Mouse (Mus musculus) cerebral cortex, adult 2 months (tissue): Measurements from ENCODE around the gene Ikbke.

Source experiments
- WGBS: fragments of 180-500 bp; shearing (Covaris S2); methylation state at CpG from one replicate; pipeline ENCODE4 v1.1.7; 2018; 5-methylcytosine and 5-hydroxymethylcytosine counted together

Gene Ikbke

DNA sequence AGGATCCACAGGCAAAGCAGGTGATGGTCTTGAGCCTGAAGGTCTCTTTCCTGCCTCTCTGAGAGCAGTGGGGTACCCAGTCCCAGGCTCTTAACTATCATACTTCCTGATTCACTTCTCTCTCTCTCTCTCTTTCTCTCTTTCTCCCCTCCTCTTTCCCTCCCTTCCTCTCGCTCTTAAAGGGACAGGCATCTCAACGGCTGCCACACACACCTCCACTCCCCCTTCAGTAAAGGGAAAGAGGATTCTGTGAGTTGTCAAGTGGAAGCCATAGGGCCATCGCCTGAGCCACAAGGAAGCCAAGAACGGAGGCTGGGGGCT, at the start of gene Ikbke:
Ikbke (minus strand) TSS at position 151 of the 321 bp plus-strand sequence.
- 50% methylated on average over 4 of the region's 4 CpGs for WGBS

DNA sequence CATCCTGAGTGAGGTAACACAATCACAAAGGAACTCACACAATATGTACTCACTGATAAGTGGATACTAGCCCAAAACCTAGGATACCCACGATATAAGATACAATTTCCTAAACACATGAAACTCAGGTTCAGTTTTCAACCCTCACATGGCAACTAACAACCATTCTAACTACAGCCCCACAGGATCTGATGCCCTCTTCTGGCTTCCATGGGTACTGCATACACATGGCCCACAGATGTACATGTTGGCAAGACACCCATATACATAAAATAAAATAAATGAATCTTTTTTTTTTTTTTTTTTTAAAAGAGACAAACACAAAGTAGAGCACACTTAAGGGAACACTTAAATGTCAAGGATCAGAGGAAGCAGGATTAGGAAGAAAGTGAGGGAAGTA, 49.7 kb upstream of the Ikbke start:
- WGBS = 100% methylated on average over 1 of the region's 1 CpGs

DNA sequence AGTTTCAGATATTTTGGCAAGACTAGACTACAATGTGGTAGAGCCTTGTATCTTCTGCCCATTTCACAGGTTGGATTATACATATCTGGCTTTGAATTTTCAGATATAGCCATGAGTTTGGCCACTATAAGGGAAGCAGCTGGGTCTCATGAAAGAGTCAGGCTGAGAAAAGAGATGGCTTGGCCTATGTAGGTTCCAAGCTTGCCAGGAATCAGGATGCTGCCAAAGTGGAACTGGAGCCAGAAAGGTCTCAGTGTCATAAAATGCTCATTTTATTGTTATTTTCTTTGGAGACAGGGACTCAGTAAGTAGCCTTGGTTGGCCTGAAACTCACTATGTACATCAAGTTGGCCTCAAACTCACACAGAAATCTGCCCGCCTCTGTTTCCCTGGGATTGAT, 47.8 kb upstream of the Ikbke start:
- 97% methylated on average over 1 of the region's 1 CpGs for WGBS

DNA sequence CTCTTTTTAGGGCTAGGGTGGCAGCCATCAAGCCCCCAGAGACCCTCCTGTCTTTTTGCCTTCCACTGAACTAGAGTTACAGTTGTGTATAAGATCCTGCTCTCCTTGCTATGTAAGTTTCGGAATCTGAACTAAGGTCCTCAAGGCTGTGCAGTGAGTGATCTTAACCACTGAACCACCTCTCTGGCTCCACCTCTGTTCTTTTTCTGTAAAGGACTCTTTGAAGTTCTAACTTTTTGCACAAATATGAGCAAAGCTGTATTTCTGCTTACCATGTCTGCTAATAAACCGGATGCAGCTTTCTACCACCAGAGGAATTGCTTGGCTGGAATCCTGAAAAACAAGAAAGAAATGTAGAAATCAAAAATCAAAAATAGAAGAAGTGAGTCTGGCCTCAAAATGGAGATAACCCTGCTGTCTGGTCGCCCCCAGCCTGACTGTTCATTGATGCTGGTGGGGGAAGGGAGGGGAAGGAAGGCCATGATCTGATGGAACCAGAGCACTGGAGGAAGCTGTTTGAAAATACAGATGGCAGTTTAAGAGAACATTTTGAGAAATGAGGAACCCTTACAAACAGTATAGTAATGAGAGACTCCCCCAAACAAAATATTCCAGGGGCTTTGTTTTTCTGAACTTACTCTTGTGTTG, 45.5 kb upstream of the Ikbke start:
- WGBS = 89% methylated on average over 3 of the region's 3 CpGs

DNA sequence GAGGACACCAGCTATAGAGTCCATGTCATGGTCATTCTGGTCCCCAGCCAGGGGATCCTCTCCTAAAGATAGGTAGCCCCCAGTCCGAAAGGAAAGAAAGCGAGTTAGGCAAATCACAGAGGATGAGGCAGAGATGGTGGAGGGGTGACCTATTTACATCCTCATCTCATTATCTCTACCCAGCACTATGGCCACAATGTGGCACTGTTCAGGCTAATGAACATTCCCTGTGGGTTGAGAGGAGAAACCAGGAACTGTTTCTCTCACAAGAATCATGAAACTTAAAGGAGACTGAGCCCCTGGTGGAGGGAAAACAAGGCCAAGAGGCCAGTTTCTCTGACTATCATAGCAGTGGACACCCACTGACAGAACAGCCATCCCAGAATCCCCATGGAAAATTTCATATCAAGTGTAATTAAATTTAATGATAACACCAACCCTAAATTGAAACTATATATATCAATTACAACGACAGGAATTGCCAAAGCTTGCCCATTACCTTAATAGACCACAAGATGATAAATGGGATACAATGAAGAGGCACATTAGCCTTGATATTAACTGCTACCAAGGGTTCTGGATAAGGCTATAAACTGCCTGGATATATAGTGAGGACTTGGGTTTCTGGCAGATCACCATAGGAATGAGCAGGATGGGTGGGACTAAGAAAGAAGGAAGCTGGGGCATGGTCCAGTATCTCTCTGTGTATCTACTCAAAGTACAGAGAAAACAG, 40.4 kb upstream of the Ikbke start:
- WGBS = 69% methylated on average over 3 of the region's 3 CpGs

DNA sequence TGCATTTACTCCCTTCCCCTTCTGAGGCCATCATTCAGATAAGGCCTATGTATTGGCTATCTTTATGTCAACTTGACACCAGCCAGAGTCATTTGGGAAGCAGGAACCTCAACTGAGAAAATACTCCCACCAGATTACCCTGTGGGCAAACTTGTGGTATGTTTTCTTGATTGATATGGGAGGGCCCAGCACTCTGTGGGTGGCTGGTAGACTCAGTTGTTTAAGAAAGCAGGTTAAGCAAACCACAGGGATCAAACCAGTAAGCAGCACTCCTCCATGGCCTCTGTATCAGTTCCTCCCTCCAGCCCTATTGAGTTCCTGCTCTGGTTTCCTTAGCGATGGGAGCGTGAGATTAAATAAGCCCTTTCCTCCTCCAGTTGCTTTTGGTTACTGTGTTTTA, 39.0 kb upstream of the Ikbke start:
- WGBS = 91% methylated on average over 2 of the region's 2 CpGs

DNA sequence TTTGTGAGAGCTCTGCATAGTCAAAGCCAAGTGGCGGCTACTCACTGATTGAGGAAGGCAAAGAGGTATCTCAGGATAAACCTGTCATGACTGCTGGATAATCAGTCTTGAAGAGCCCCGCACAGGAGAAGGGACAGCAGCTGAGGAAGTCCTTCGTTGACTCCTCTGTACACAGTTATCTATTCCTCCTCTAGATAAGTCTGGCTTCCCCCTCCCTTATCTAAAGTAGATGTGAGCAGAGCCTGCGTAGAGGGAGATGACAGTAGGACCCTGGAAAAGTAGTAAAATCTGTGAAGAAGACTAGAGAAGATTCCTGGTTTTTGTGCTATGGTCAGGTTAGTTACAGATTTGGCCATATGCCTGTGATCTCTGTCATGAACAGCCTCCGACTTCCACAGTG, 38.2 kb upstream of the Ikbke start:
- WGBS = 93% methylated on average over 5 of the region's 5 CpGs

DNA sequence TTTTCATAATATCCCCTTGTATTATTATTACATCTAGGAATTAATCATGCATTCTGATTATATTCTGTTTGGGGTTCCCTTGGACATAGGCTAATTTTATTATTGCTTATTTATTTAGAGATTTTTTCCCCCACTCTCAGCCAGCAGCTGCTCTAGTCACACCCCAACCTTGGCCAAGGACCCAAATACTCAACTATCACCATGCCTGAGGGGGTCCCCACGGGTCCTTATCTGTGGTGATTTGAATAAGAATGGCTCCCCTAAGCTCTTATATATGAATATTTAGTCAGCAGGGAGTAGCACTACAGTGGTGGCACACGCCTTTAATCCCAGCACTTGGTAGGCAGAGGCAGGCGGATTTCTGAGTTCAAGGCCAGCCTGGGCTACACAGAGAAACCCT, 31.9 kb upstream of the Ikbke start:
- WGBS = 82% methylated on average over 3 of the region's 3 CpGs

DNA sequence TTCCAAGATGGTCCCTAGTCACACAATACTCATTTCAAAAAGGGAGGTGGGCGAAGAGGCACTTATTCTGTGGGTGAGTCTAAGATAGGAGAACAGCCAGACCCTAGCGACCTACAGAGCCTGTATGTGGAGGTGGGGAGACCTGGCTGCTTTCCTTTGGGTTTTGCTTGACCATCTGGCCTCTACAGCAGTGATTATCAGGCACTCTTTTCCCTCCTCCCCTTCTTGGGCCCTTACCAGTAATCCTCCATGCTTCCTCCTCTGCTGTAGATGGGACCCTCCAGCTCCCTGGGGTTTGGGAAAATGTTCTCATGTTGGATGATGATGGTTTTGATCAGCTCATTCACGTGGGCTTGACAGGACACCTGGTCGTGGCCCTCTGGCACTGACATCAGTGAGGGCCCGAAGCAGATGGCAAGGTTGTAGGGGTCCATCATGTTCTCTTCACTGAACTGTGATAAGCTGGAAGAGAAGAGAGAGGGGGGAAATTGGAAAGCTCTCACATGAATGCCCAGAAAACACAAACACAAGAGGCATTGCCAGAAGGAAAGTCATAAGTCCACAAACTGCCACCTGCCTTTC, 30.9 kb upstream of the Ikbke start:
- 87% methylated on average over 5 of the region's 5 CpGs for WGBS

DNA sequence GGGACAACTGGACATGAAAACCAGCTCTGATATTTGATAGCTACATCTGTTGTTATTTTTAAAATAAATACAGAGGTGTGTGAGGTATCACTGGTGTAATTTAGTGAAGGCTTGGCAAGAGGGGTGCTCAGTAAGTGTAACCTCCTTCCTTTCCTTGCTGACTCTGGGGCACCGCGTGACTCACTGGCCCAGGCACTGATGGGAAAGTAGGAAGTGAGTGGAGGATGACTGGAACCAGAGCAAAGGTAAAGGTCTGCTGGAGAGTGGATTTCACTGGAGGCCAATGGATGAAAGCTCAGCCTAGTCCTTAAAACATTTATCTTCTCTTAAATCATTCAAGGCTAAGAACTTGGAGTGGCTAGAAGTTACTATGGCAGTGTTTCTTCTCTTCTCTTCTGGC, 21.3 kb upstream of the Ikbke start:
- WGBS = 95% methylated on average over 2 of the region's 2 CpGs

DNA sequence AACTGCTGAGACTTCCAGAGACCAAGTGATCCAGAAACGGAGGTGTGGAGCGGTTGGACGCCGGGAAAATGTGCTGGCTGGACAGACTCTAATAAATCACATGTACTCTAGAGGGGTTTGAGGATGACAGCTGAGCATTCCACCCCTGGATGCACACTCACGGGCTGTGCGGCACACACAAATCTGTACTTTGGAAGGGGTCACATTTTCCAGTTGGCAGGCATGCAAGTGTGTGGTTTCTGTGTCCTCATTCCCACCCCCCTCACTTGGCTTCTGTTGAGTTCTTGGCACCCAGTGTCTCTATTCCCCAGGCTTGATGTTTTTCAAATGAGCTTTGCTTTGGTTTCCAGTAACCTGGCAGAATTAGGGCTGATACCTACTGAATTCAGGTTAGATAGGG, 20.4 kb upstream of the Ikbke start:
- 55% methylated on average over 6 of the region's 6 CpGs for WGBS

DNA sequence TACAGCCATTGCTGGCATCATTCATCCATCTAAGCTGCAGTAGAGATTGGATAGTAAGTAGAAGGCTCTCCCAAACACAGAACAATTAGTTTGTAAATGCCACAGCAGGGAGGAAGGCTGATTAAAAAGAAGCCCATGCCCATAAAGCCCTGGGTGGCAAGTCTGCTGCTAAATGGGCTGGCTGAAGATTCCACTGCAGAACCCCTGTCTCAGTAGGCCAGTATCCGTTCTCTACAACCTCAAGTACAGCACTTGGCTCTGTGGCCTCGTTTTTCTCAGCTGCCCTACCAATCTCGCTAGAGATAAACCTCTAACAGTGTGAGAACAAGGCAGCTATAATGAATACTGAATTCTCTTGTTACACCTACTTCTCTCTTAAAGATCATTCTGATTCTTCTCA, 19.8 kb upstream of the Ikbke start:
- 45% methylated on average over 3 of the region's 3 CpGs for WGBS

DNA sequence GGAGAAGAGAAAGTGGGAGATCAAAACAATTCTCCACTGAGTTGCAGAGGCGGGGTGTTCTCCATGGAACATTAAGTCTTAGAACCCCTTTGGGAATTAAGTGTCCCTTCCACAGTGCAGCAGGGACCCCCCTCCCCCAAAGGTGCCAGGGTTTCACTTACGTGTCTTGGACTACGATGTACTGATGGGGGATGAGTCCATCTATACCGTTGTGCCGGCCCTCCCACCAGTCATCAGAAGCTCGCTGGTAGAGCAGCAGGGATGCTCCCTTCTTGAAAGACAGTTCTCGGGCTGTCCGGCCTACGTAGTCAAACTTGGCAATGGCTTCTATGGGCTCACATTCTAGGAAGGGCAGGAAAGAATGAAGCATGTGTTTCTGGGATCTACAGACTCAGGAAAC, 18.8 kb upstream of the Ikbke start:
- 80% methylated on average over 9 of the region's 9 CpGs for WGBS

DNA sequence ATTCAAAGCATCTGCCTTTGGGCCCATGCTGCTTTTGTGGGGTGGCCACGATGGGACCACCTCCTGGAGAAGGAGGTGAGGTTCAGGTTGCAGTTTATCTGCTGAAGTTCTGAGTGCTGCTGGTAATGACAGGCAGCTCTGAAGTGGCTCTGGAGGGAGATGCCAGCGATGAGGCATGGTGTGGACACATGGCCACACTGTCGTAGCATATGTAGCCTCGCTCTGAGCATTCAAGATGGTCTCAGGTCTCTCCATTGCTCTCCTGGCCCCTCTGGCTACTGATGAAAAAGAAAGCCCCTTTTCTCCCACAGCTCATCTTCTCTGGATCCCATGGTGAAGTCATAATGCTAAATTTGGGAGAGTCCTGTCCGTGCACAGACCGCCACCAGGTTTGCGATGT, 17.3 kb upstream of the Ikbke start:
- WGBS = 87% methylated on average over 7 of the region's 7 CpGs

DNA sequence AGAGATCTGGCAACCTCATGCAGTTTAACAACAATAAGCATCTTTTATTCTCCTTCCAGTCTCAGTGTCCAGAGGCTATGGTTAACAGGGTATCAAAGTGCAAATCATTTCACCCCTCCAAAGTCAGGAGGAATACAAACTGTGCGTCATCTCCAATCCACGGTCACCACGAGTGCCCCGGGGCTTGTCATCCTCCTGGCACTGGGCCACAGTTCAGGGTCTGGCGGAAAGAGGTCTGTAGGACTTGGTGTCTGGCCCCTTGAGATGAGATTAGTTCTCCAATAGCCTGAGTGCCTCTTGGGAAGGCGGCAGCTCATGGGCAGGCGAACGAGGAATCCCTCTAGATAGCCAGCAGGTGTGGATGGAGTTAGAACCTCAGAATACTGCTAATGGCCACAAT, 15.8 kb upstream of the Ikbke start:
- 62% methylated on average over 8 of the region's 8 CpGs for WGBS

DNA sequence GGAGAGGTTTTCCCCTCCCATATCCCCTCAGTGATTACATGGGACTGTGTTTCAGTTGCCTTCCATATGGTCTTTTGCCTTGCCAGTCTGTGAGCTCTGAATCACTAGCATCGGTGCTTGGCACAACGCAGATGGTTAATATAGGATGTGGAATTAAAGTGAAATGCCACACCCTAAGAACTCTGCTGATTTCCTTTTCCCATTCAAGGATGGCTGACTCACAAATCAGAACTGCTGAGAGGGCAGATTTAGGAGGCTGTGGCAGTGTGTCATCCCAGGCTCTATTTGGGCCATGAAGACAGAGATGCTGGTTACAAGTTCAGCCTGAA, 14.5 kb upstream of the Ikbke start:
- WGBS = 50% methylated on average over 2 of the region's 2 CpGs

DNA sequence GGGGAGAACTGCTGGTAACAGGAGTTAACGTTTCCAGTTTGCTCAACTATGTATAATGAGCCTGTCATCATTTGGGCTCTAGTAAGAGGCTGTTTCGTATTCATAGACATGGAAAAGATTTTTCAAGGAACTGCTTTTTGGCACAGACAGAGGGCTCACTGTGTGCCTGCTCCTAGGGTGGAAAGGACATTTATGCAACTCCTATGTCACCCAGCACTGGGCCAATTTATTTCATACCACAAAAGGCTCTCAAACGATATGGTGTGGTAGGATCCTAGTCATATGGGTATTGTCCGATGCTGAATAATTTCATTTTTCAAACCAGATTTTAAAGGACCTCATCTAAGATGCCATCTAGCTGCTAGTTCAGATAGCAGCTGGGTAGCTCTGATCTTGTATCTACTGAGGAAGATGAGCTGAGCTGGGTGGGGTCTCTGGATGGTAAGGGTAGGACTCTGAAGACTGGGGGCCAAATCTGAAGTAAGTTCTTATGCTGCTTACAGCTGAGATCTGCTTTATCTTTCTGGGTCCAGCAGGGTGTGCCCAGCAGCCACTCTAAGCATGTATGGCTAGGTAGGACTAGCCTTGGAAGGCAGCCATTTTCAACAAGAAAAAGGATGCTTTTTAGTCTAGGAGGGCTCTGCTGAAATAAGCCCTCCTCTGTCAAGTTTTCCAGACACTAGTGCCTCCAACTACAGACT, 14.0 kb upstream of the Ikbke start:
- 56% methylated on average over 4 of the region's 4 CpGs for WGBS

DNA sequence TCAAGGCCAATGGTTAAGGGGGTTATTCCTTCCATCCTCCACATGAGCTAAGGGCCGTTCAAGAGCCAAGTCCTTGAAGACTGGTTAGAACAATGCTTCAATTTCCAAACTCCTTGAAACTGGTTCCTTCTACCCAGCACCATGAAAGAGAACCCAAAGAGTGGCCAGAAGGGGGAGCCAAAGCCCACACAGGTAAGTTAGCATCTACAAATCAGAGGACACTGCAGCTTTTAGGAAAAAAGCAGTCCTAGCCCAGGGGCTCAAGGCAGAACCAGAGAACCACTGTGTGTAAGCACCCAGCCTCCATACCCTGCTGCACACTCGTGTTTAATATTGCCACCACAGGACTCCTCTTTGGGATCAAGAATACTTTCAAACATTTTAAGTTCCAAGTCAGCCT, 11.2 kb upstream of the Ikbke start:
- 55% methylated on average over 2 of the region's 2 CpGs for WGBS

DNA sequence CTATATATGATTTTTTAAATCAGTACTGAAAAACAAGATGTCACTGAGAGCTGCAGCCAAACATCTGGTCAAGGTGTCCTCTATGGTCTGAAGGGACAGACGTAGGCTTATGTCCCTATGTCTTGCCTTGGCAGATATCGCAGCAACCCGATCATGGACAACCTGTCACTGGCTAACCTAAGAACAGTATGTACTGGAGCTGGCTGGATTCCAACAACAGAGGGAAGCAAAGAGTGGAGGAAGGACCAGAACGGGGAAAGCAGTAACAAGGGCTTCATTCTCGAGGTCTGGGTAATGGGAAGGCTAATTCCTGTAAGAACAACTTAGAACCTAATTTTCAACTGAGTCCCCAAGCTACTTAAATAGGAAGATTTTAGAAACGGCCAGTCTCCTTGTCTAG, 9.5 kb upstream of the Ikbke start:
- 62% methylated on average over 6 of the region's 6 CpGs for WGBS

DNA sequence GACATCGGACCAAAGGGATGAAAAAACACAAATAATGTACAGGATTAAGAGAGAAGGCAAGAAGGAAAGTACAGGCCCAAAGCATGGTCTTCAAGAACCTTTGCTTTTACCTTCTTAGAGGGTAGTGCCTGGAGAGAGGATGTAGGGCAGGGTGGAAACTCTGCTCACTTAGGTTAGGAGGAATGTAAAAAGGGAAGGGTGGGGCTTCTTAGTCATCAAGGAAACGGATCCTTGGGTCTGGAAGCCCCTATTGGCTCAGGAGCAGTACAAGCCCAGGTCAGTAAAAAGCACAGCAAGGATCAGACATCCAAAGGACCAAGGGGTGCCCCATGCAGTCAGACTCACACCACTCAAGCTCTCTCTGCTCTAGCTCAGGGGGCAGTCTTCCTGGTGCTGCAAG, 7.9 kb upstream of the Ikbke start:
- 59% methylated on average over 2 of the region's 2 CpGs for WGBS

DNA sequence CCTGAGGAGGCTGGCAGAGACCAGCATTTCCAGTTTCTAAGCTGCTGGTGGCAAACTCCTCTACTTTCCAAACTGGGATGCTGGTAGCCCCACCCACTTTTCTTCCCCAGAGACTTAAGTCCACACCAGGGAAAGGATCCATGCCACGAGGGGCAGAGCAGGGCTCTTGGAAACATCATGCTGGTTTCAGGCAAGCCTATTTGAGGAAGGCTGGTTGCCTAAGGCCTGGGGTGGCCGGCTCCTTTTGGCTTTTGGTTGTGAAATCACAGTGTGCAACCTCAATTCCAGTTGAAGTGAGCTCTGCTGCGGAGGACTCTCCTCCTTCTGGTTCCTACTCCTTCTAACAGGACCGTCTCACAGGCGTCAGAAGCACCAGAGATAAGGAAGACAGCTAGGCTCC, 7.4 kb upstream of the Ikbke start:
- WGBS = 78% methylated on average over 5 of the region's 5 CpGs

DNA sequence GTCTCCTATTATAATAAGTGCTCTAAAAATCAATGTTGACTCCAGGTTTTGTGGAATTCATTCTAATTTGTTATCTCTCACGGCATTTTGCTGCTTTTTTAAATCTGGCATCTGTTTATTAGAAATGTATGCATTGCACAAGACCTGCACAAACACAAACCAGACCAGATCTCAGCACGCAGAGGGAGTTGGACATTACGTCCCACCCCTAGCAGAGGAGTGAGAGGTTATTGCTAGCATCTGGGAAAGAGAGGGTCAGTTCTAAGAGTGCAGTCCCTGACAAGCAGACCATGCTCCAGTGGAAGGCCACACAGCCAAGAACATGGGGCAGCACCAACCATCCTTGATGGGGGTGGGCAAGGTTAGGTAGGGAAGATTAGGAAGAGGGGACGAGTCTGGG, 5.2 kb upstream of the Ikbke start:
- WGBS = 84% methylated on average over 4 of the region's 4 CpGs

DNA sequence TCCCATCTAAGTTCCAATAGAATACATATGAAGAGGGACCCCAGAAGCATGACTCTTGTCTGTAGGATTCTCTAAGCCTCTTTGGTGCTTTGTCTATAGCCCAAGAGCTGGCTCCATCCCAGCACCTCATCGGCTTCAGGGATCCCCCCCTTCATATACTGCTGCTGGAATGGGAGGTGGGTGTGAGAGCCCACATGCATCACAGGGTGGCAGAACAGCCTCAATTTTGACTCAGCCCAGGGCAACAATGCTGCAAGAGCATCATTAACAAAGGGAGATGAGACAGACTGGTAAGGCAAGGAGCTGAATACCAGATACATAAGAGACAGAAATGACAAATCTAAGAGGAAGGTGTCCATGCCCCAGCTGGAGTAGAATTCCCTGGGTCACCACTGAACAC, 4.8 kb upstream of the Ikbke start:
- WGBS = 26% methylated on average over 1 of the region's 1 CpGs
